Mouse (Mus musculus) spleen, embryonic (tissue): ENCODE data around the gene Rtn4rl1.

Experiments
- CTCF ChIA-PET: fragments of 350-600 bp; sonication (Branson Sonifier 250); formaldehyde crosslinking; loops from one replicate; lab custom pipeline; 2022; lab: Charles Lee

The Rtn4rl1 gene

GRCm38 (mm10) chr11:75268492-75268891 lies 74.9 kb downstream of the Rtn4rl1 start:
- CTCF ChIA-PET: interaction anchor here (0.6 to 0.8 kb wide), 2 partner anchors 154 to 231 kb away, joined by 3 to 5 read pairs; partner anchors contain the start of gene Serpinf1

GRCm38 (mm10) chr11:75269213-75269612 lies 75.6 kb downstream of the Rtn4rl1 start:
- CTCF ChIA-PET: interaction anchor here (0.5 to 1.0 kb wide), 2 partner anchors 13 to 17 kb away, joined by 3 to 6 read pairs; no protein-coding TSS in a partner anchor

GRCm38 (mm10) chr11:75270276-75270984 lies 76.8 kb downstream of the Rtn4rl1 start:
- CTCF ChIA-PET: no interaction called here

- CTCF ChIA-PET: interaction anchor here (0.5 to 0.6 kb wide), 2 partner anchors 564 to 950 kb away, joined by 5 to 6 read pairs; no protein-coding TSS in a partner anchor
Measured at GRCm38 (mm10) chr11:75270985-75271434, 77.4 kb downstream of the Rtn4rl1 start.

GRCm38 (mm10) chr11:75273466-75273865 lies 79.9 kb downstream of the Rtn4rl1 start:
- CTCF ChIA-PET: interaction anchor here (0.6 kb wide), 1 partner anchor 17 kb away, joined by 3 read pairs; no protein-coding TSS in a partner anchor

GRCm38 (mm10) chr11:75275035-75275434 lies 81.5 kb downstream of the Rtn4rl1 start:
- CTCF ChIA-PET: no interaction called here

- CTCF ChIA-PET: no interaction called here
Measured at GRCm38 (mm10) chr11:75278115-75278514, 84.5 kb downstream of the Rtn4rl1 start.

GRCm38 (mm10) chr11:75279013-75279341 lies 85.4 kb downstream of the Rtn4rl1 start:
- CTCF ChIA-PET: no interaction called here

GRCm38 (mm10) chr11:75279342-75280065 lies 85.9 kb downstream of the Rtn4rl1 start:
- CTCF ChIA-PET: interaction anchor here (0.6 kb wide), 1 partner anchor 22 kb away, joined by 3 read pairs; no protein-coding TSS in a partner anchor

GRCm38 (mm10) chr11:75280066-75280410 lies 86.5 kb downstream of the Rtn4rl1 start:
- CTCF ChIA-PET: interaction anchor here (0.6 kb wide), 1 partner anchor 21 kb away, joined by 3 read pairs; no protein-coding TSS in a partner anchor

GRCm38 (mm10) chr11:75280435-75281001 lies 86.9 kb downstream of the Rtn4rl1 start:
- CTCF ChIA-PET: no interaction called here

GRCm38 (mm10) chr11:75281380-75282256 lies 88.0 kb downstream of the Rtn4rl1 start:
- CTCF ChIA-PET: interaction anchor here (0.6 to 0.8 kb wide), 3 partner anchors 79 to 580 kb away, joined by 3 to 5 read pairs (median 3); partner anchors contain the start of gene Dph1

GRCm38 (mm10) chr11:75282496-75283120 lies 89.0 kb downstream of the Rtn4rl1 start:
- CTCF ChIA-PET: interaction anchor here (0.6 to 0.8 kb wide), 2 partner anchors 92 to 581 kb away, joined by 3 read pairs; partner anchors contain the start of gene Dph1

- CTCF ChIA-PET: interaction anchor here (0.6 kb wide), 1 partner anchor 97 kb away, joined by 6 read pairs; no protein-coding TSS in a partner anchor
Measured at GRCm38 (mm10) chr11:75283784-75284183, 90.2 kb downstream of the Rtn4rl1 start.

- CTCF ChIA-PET: interaction anchor here (0.7 kb wide), 1 partner anchor 16 kb away, joined by 6 read pairs; no protein-coding TSS in a partner anchor
Measured at GRCm38 (mm10) chr11:75285893-75286467, 92.4 kb downstream of the Rtn4rl1 start.

GRCm38 (mm10) chr11:75286868-75287267 lies 93.3 kb downstream of the Rtn4rl1 start:
- CTCF ChIA-PET: interaction anchor here (0.6 kb wide), 1 partner anchor 1314 kb away, joined by 3 read pairs; no protein-coding TSS in a partner anchor

GRCm38 (mm10) chr11:75287940-75288339 lies 94.4 kb downstream of the Rtn4rl1 start:
- CTCF ChIA-PET: no interaction called here

- CTCF ChIA-PET: no interaction called here
Measured at GRCm38 (mm10) chr11:75288517-75288916, 94.9 kb downstream of the Rtn4rl1 start.

- CTCF ChIA-PET: interaction anchor here (0.7 to 1.3 kb wide), 2 partner anchors 57 to 83 kb away, joined by 3 to 5 read pairs; no protein-coding TSS in a partner anchor
Measured at GRCm38 (mm10) chr11:75289120-75289519, 95.5 kb downstream of the Rtn4rl1 start.
